Mouse (Mus musculus): Measurements from ENCODE around the gene Gbp5. TPM values are rescaled to one million over a fixed set of nuclear protein-coding genes. Genes with fewer than 3 reads are reported as not detected.

Gene Gbp5
- polyA plus RNA-seq, 1 experiment from 2014 or later, result 0.21 TPM

GRCm38 (mm10) chr3:142490465-142490864 is 3.3 kb upstream of the Gbp5 start:
- no peaks in the 10 kb centered on the region for H3K9me3 ChIP-seq (replicated peaks; ENCODE audit: control insufficient read depth, low read length)
- no peak overlapping the region for H3K27ac ChIP-seq (ENCODE audit: low read length)
- H3K9ac ChIP-seq (ENCODE audit: low read length), result no peak overlapping the region
- WGBS, result 50% methylated on average over 1 of the region's 1 CpGs
- no peaks in the 10 kb centered on the region for H3K36me3 ChIP-seq (ENCODE audit: control insufficient read depth, insufficient read depth)
- ATAC-seq (replicated peaks; ENCODE audit: extremely low read depth, insufficient read depth, low FRiP score), result no peak
- H3K4me2 ChIP-seq (ENCODE audit: low read depth, low read length), result no peak overlapping the region
- no peaks in the 10 kb centered on the region for H3K27me3 ChIP-seq (ENCODE audit: control insufficient read depth, insufficient read depth, low read length)
- H3K4me3 ChIP-seq (ENCODE audit: low read length), result no peak overlapping the region
- H3K4me1 ChIP-seq (ENCODE audit: control insufficient read depth, insufficient read depth, low read length), result peaks cover 4% of the 10 kb centered on the region; the same call in 1 of the 2 replicates

- Histone ChIP-seq H3K9ac (ENCODE audit: low read length) (no peak overlapping the region), H3K4me2 (ENCODE audit: low read depth, low read length) (no peak overlapping the region), H3K27me3 (ENCODE audit: control insufficient read depth, insufficient read depth, low read length) (no peaks in the 10 kb centered on the region), H3K9me3 (replicated peaks; ENCODE audit: control insufficient read depth, low read length) (no peaks in the 10 kb centered on the region), H3K4me3 (ENCODE audit: low read length) (no peak overlapping the region), H3K27ac (ENCODE audit: low read length) (no peak overlapping the region), H3K36me3 (ENCODE audit: control insufficient read depth, insufficient read depth) (no peaks in the 10 kb centered on the region), H3K4me1 (ENCODE audit: control insufficient read depth, insufficient read depth, low read length) (peaks cover 6% of the 10 kb centered on the region; the same call in 1 of the 2 replicates)
- 90% methylated on average over 5 of the region's 5 CpGs for WGBS
- no peak for ATAC-seq (replicated peaks; ENCODE audit: extremely low read depth, insufficient read depth, low FRiP score)
Observed at GRCm38 (mm10) chr3:142495146-142495655, 1.4 kb downstream of the Gbp5 start.

GRCm38 (mm10) chr3:142496113-142497101 is 2.6 kb downstream of the Gbp5 start:
- H3K4me2 ChIP-seq (ENCODE audit: low read depth, low read length), result peak overlapping the region; percentile 53
- no peak overlapping the region; the same call in 1 of the 2 replicates for H3K9ac ChIP-seq (ENCODE audit: low read length)
- no peak for ATAC-seq (replicated peaks; ENCODE audit: extremely low read depth, insufficient read depth, low FRiP score)
- no peaks in the 10 kb centered on the region for H3K36me3 ChIP-seq (ENCODE audit: control insufficient read depth, insufficient read depth)
- H3K4me1 ChIP-seq (ENCODE audit: control insufficient read depth, insufficient read depth, low read length), result peaks cover 6% of the 10 kb centered on the region; the same call in 1 of the 2 replicates
- peak overlapping the region; percentile 35 for H3K4me3 ChIP-seq (ENCODE audit: low read length)
- H3K27ac ChIP-seq (ENCODE audit: low read length), result no peak overlapping the region; the same call in 1 of the 2 replicates
- 44% methylated on average over 14 of the region's 14 CpGs for WGBS
- H3K27me3 ChIP-seq (ENCODE audit: control insufficient read depth, insufficient read depth, low read length), result no peaks in the 10 kb centered on the region
- no peaks in the 10 kb centered on the region for H3K9me3 ChIP-seq (replicated peaks; ENCODE audit: control insufficient read depth, low read length)

- H3K4me3 ChIP-seq (ENCODE audit: low read length), result peak overlapping the region; percentile 35
- peak overlapping the region; percentile 10; the same call in 1 of the 2 replicates for H3K9ac ChIP-seq (ENCODE audit: low read length)
- H3K36me3 ChIP-seq (ENCODE audit: control insufficient read depth, insufficient read depth), result no peaks in the 10 kb centered on the region
- ATAC-seq (replicated peaks; ENCODE audit: extremely low read depth, insufficient read depth, low FRiP score), result no peak
- peaks cover 6% of the 10 kb centered on the region; the same call in 1 of the 2 replicates for H3K4me1 ChIP-seq (ENCODE audit: control insufficient read depth, insufficient read depth, low read length)
- no peak overlapping the region; the same call in 1 of the 2 replicates for H3K27ac ChIP-seq (ENCODE audit: low read length)
- H3K9me3 ChIP-seq (replicated peaks; ENCODE audit: control insufficient read depth, low read length), result no peaks in the 10 kb centered on the region
- H3K4me2 ChIP-seq (ENCODE audit: low read depth, low read length), result peak overlapping the region; percentile 53
- 49% methylated on average over 15 of the region's 15 CpGs for WGBS
- no peaks in the 10 kb centered on the region for H3K27me3 ChIP-seq (ENCODE audit: control insufficient read depth, insufficient read depth, low read length)
Observed at GRCm38 (mm10) chr3:142497123-142497841, 3.5 kb downstream of the Gbp5 start.

- Histone ChIP-seq H3K4me2 (ENCODE audit: low read depth, low read length) (no peak overlapping the region), H3K4me3 (ENCODE audit: low read length) (no peak overlapping the region), H3K9ac (ENCODE audit: low read length) (no peak overlapping the region), H3K27me3 (ENCODE audit: control insufficient read depth, insufficient read depth, low read length) (no peaks in the 10 kb centered on the region), H3K27ac (ENCODE audit: low read length) (no peak overlapping the region), H3K4me1 (ENCODE audit: control insufficient read depth, insufficient read depth, low read length) (0 out of 2 replicates have a peak, but pooled peaks cover 2% of the 10 kb centered on the region), H3K9me3 (replicated peaks; ENCODE audit: control insufficient read depth, low read length) (no peaks in the 10 kb centered on the region), H3K36me3 (ENCODE audit: control insufficient read depth, insufficient read depth) (no peaks in the 10 kb centered on the region)
- no peak for ATAC-seq (replicated peaks; ENCODE audit: extremely low read depth, insufficient read depth, low FRiP score)
- 76% methylated on average over 5 of the region's 5 CpGs for WGBS
Observed at GRCm38 (mm10) chr3:142498941-142499340, 5.2 kb downstream of the Gbp5 start.

- no peaks in the 10 kb centered on the region for H3K36me3 ChIP-seq (ENCODE audit: control insufficient read depth, insufficient read depth)
Observed at GRCm38 (mm10) chr3:142528116-142528515, 34.3 kb downstream of the Gbp5 start.

GRCm38 (mm10) chr3:142529597-142529996 is 35.8 kb downstream of the Gbp5 start:
- Histone ChIP-seq H3K9me3 (replicated peaks; ENCODE audit: control insufficient read depth, low read length) (no peaks in the 10 kb centered on the region), H3K4me1 (ENCODE audit: control insufficient read depth, insufficient read depth, low read length) (no peaks in the 10 kb centered on the region), H3K4me2 (ENCODE audit: low read depth, low read length) (peak overlapping the region; percentile 93), H3K27me3 (ENCODE audit: control insufficient read depth, insufficient read depth, low read length) (no peaks in the 10 kb centered on the region), H3K27ac (ENCODE audit: low read length) (0 out of 2 replicates have a peak overlapping the region, but pooled peaks have one; percentile 4), H3K36me3 (ENCODE audit: control insufficient read depth, insufficient read depth) (no peaks in the 10 kb centered on the region), H3K9ac (ENCODE audit: low read length) (peak overlapping the region; percentile 78), H3K4me3 (ENCODE audit: low read length) (peak overlapping the region; percentile 81)
- no peak for ATAC-seq (replicated peaks; ENCODE audit: extremely low read depth, insufficient read depth, low FRiP score)
- WGBS, result 43% methylated on average over 2 of the region's 2 CpGs

More at GRCm38 (mm10) chr3:142528116-142528515, 34.3 kb downstream of the Gbp5 start:
- Histone ChIP-seq H3K27ac (ENCODE audit: low read length) (no peak overlapping the region), H3K4me3 (ENCODE audit: low read length) (no peak overlapping the region), H3K4me2 (ENCODE audit: low read depth, low read length) (no peak overlapping the region), H3K9me3 (replicated peaks; ENCODE audit: control insufficient read depth, low read length) (no peaks in the 10 kb centered on the region), H3K4me1 (ENCODE audit: control insufficient read depth, insufficient read depth, low read length) (no peaks in the 10 kb centered on the region), H3K27me3 (ENCODE audit: control insufficient read depth, insufficient read depth, low read length) (no peaks in the 10 kb centered on the region), H3K9ac (ENCODE audit: low read length) (no peak overlapping the region)
- ATAC-seq (replicated peaks; ENCODE audit: extremely low read depth, insufficient read depth, low FRiP score), result no peak
- WGBS, result 68% methylated on average over 3 of the region's 3 CpGs

- Histone ChIP-seq H3K4me2 (ENCODE audit: low read depth, low read length) (peak within 1 kb of the TSS; percentile 93), H3K9ac (ENCODE audit: low read length) (peak within 1 kb of the TSS; percentile 78), H3K9me3 (replicated peaks; ENCODE audit: control insufficient read depth, low read length) (no peaks in the 10 kb centered on the region), H3K4me1 (ENCODE audit: control insufficient read depth, insufficient read depth, low read length) (no peaks in the 10 kb centered on the region), H3K27me3 (ENCODE audit: control insufficient read depth, insufficient read depth, low read length) (no peaks in the 10 kb centered on the region), H3K4me3 (ENCODE audit: low read length) (peak within 1 kb of the TSS; percentile 81), H3K27ac (ENCODE audit: low read length) (peak within 1 kb of the TSS; percentile 4; the same call in 1 of the 2 replicates), H3K36me3 (ENCODE audit: control insufficient read depth, insufficient read depth) (no peaks in the 10 kb centered on the region)
- WGBS, result 1% methylated on average over 30 of the region's 30 CpGs
- peak; percentile 80 for ATAC-seq (replicated peaks; ENCODE audit: extremely low read depth, insufficient read depth, low FRiP score)
Observed at GRCm38 (mm10) chr3:142530087-142530953, 36.5 kb downstream of the Gbp5 start, which contains the start of gene Gbp7. Gene Gbp7, plus strand, starts transcription at chr3:142530342.

Measured in heart, embryonic 16.5 days (tissue).